25 mouse cellular contexts compared by ENCODE assay signal in the genomic region with DNA sequence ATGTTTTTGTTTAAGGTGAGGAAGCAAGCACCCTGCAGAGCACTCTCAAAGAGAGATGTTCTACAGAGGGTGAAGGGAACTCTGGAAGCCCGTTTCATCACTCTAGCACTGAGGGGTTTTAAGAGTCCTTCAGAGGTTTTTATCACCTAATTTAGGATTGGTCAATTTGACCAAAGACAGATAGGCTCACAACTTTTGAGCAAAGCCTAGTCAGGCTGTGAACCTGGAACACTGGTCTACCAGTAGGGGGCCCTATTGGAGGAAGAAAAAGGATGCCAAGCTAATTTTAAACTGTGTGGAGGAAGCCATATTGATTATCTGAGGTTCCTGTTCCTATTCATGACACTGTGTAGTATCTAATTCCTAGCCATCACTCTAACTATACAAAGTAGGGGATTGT.
A peak's percentile ranks its signal among the peaks of the same experiment; 100 is the strongest.
DNase-seq lines count a peak whose midpoint lies in the region; ATAC-seq and TF ChIP-seq lines count a peak whose summit lies in the region.
"Had no signal": no experiment of that assay in that cellular context is flagged by ENCODE, and none has a peak within 500 bp of the region (broad histone marks: within the 10 kb centered on the region; RNA-seq: fewer than 3 reads in every experiment).

No protein-coding gene starts in this region.

- TF ChIP-seq POLR2A in lung, adult 2 months (IDR thresholded peaks at IDR 0.05; ENCODE audit: borderline replicate concordance, extremely low read depth, low read depth, low read length), result no peak

- 0 out of 2 replicates have a peak, but pooled peaks have one; percentile 18 for TF ChIP-seq CTCF in heart, postnatal 0 days (IDR thresholded peaks at IDR 0.05; ENCODE audit: low read depth)
- peak; percentile 61 for TF ChIP-seq CTCF in E14TG2a.4 (conservative IDR thresholded peaks at IDR 0.05; ENCODE audit: low read length)
- TF ChIP-seq CTCF in lung, adult 2 months (IDR thresholded peaks at IDR 0.05; ENCODE audit: insufficient read depth, low read length), result no peak

- no peak overlapping the region for H3K4me3 ChIP-seq in heart, postnatal 0 days (ENCODE audit: low read depth, low read length)
- no peak overlapping the region for H3K4me3 ChIP-seq in E14TG2a.4 (replicated peaks; ENCODE audit: low read length)
- H3K4me3 ChIP-seq in lung, adult 2 months (replicated peaks; ENCODE audit: extremely low read depth, low read depth, low read length), result no peak overlapping the region
- H3K4me3 ChIP-seq: embryonic facial prominence, embryonic 12.5 days; embryonic facial prominence, embryonic 15.5 days; hindbrain, embryonic 10.5 days; hindbrain, embryonic 13.5 days; intestine, embryonic 15.5 days had no signal

- H3K36me3 ChIP-seq in heart, postnatal 0 days (replicated peaks; ENCODE audit: control insufficient read depth, insufficient read depth, low read length), result no peaks in the 10 kb centered on the region
- no peaks in the 10 kb centered on the region for H3K36me3 ChIP-seq in E14TG2a.4 (ENCODE audit: insufficient read depth, low read length)
- H3K36me3 ChIP-seq: embryonic facial prominence, embryonic 12.5 days; embryonic facial prominence, embryonic 15.5 days; hindbrain, embryonic 10.5 days; hindbrain, embryonic 13.5 days; intestine, embryonic 15.5 days had no signal

- no peaks in the 10 kb centered on the region for H3K4me1 ChIP-seq in heart, postnatal 0 days (ENCODE audit: control insufficient read depth, insufficient read depth)
- H3K4me1 ChIP-seq in E14TG2a.4 (replicated peaks; ENCODE audit: low read depth, low read length), result peaks cover 12% of the 10 kb centered on the region
- H3K4me1 ChIP-seq in lung, adult 2 months (ENCODE audit: control insufficient read depth, insufficient read depth, low read length), result no peaks in the 10 kb centered on the region
- H3K4me1 ChIP-seq: embryonic facial prominence, embryonic 12.5 days; embryonic facial prominence, embryonic 15.5 days; hindbrain, embryonic 10.5 days; hindbrain, embryonic 13.5 days; intestine, embryonic 15.5 days had no signal

- no peak for DNase-seq in heart, postnatal 0 days (ENCODE audit: low spot score)
- DNase-seq in heart, adult 11 months, result no peak
- DNase-seq in ES-CJ7 (ENCODE audit: low read depth, low spot score) (peak; percentile 38), ZHBTc4 (ENCODE audit: low read depth, low spot score) (peak; percentile 46)
- no peak for DNase-seq in lung, adult 2 months
- DNase-seq: adrenal gland, postnatal 10 days; adrenal gland, postnatal 36 days; cerebellum, adult 18-20 months; cerebellum, adult 9-10 months; cerebellum, postnatal 14 days; forebrain, postnatal 0 days; gastrocnemius, postnatal 14 days; heart, postnatal 10 days; heart, postnatal 36 days; kidney, adult 11 months had no signal

- H3K9ac ChIP-seq in heart, postnatal 0 days (replicated peaks; ENCODE audit: low read depth, low read length), result no peak overlapping the region
- H3K9ac ChIP-seq: embryonic facial prominence, embryonic 12.5 days; embryonic facial prominence, embryonic 15.5 days; forebrain, postnatal 0 days; hindbrain, embryonic 13.5 days; intestine, embryonic 15.5 days had no signal

- H3K27me3 ChIP-seq in heart, postnatal 0 days (ENCODE audit: control insufficient read depth, insufficient read depth, low read length), result no peaks in the 10 kb centered on the region
- H3K27me3 ChIP-seq in E14TG2a.4 (ENCODE audit: insufficient read depth, low read length), result no peaks in the 10 kb centered on the region
- H3K27me3 ChIP-seq: embryonic facial prominence, embryonic 12.5 days; embryonic facial prominence, embryonic 15.5 days; hindbrain, embryonic 13.5 days; intestine, embryonic 15.5 days had no signal

- 45% methylated on average over 1 of the region's 1 CpGs for WGBS in heart, postnatal 0 days
- WGBS in lung, adult 2 months, result 48% methylated on average over 1 of the region's 1 CpGs

- no peak overlapping the region for H3K4me2 ChIP-seq in heart, postnatal 0 days (ENCODE audit: low read depth, low read length)
- H3K4me2 ChIP-seq: embryonic facial prominence, embryonic 12.5 days; embryonic facial prominence, embryonic 15.5 days; heart, embryonic 11.5 days; hindbrain, embryonic 13.5 days; intestine, embryonic 15.5 days had no signal

- no peaks in the 10 kb centered on the region for H3K9me3 ChIP-seq in heart, postnatal 0 days (replicated peaks; ENCODE audit: control insufficient read depth, low read length)
- no peaks in the 10 kb centered on the region for H3K9me3 ChIP-seq in E14TG2a.4 (ENCODE audit: low read length)
- H3K9me3 ChIP-seq: embryonic facial prominence, embryonic 12.5 days; embryonic facial prominence, embryonic 15.5 days; hindbrain, embryonic 10.5 days; hindbrain, embryonic 13.5 days; intestine, embryonic 15.5 days had no signal

- H3K27ac ChIP-seq in heart, postnatal 0 days (ENCODE audit: low read depth), result no peak overlapping the region
- H3K27ac ChIP-seq: embryonic facial prominence, embryonic 12.5 days; embryonic facial prominence, embryonic 15.5 days; hindbrain, embryonic 10.5 days; hindbrain, embryonic 13.5 days; intestine, embryonic 15.5 days had no signal

- ATAC-seq in heart, postnatal 0 days (ENCODE audit: insufficient read depth, low read depth), result no peak
- ATAC-seq: CD4-positive, CD25-positive, alpha-beta regulatory T cell, adult 4 months; forebrain, embryonic 14.5 days; forebrain, postnatal 0 days; hindbrain, embryonic 16.5 days; intestine, embryonic 15.5 days had no signal

- no peak for TF ChIP-seq EP300 in heart, postnatal 0 days (IDR thresholded peaks at IDR 0.05; ENCODE audit: low read depth)

Comparison
In these comparisons a context has a peak if more than half of its experiments do, and no peak if none do; other contexts are left out.
1. DNase-seq: peak in ES-CJ7 (single experiment) and ZHBTc4 (single experiment); none in heart, postnatal 0 days (single experiment), heart, adult 11 months (single experiment) and lung, adult 2 months (single experiment).